Mouse (Mus musculus): ENCODE results near the gene Tex30. TPM values are rescaled to one million over a fixed set of nuclear protein-coding genes. Genes with fewer than 3 reads are reported as not detected.
"Not testable (repeated sequence)": the region's sequence is repeated elsewhere in the genome, so short reads cannot be mapped to it uniquely, and the experiment has no call there.

Tex30 gene
- total and polyA plus RNA-seq, 3 experiments, result 12.8 to 159 (median 65.6) TPM

GRCm38 (mm10) chr1:44046556-44046955, 55.7 kb downstream of the Tex30 start:
- DNase-seq (ENCODE audit: low spot score) (no peak), ATAC-seq (ENCODE audit: extremely low read depth, insufficient number of reproducible peaks, low FRiP score, poor library complexity, severe bottlenecking) (no peak)
- Histone ChIP-seq H3K4me1 (ENCODE audit: insufficient read depth, low read depth, low read length) (peaks cover 2% of the 10 kb centered on the region), H3K27me3 (ENCODE audit: insufficient read depth, low read length) (peaks cover 18% of the 10 kb centered on the region), H3K36me3 (replicated peaks) (no peaks in the 10 kb centered on the region), H3K4me3 (ENCODE audit: low read depth, low read length) (no peak overlapping the region), H3K9me3 (replicated peaks) (no peaks in the 10 kb centered on the region)
- TF ChIP-seq GATA2 (IDR thresholded peaks at IDR 0.05; ENCODE audit: borderline replicate concordance, low read depth, low read length) (no peak), TAL1 (conservative IDR thresholded peaks at IDR 0.05; ENCODE audit: low read depth, low read length) (no peak), POLR2AphosphoS5 (IDR thresholded peaks at IDR 0.05; ENCODE audit: insufficient replicate concordance, low read depth, low read length) (no peak), CTCF (IDR thresholded peaks at IDR 0.05; ENCODE audit: low read depth, low read length) (no peak), GATA1 (IDR thresholded peaks at IDR 0.05; ENCODE audit: borderline replicate concordance, low read length) (no peak)

GRCm38 (mm10) chr1:44045689-44046088, 56.6 kb downstream of the Tex30 start:
- not testable (repeated sequence) for H3K4me1 ChIP-seq (ENCODE audit: insufficient read depth, low read depth, low read length); H3K4me3 ChIP-seq (ENCODE audit: low read depth, low read length); H3K36me3 ChIP-seq (replicated peaks); H3K9me3 ChIP-seq (replicated peaks); ATAC-seq (ENCODE audit: extremely low read depth, insufficient number of reproducible peaks, low FRiP score, poor library complexity, severe bottlenecking); DNase-seq (ENCODE audit: low spot score)
- H3K27me3 ChIP-seq (ENCODE audit: insufficient read depth, low read length), result peaks cover 24% of the 10 kb centered on the region

GRCm38 (mm10) chr1:44042555-44042915, 59.7 kb downstream of the Tex30 start:
- no peak for DNase-seq (ENCODE audit: low spot score)
- H3K27me3 ChIP-seq (ENCODE audit: insufficient read depth, low read length), result peaks cover 30% of the 10 kb centered on the region
- no peaks in the 10 kb centered on the region for H3K36me3 ChIP-seq (replicated peaks)
- TF ChIP-seq GATA2 (IDR thresholded peaks at IDR 0.05; ENCODE audit: borderline replicate concordance, low read depth, low read length) (no peak), TAL1 (conservative IDR thresholded peaks at IDR 0.05; ENCODE audit: low read depth, low read length) (no peak), CTCF (IDR thresholded peaks at IDR 0.05; ENCODE audit: low read depth, low read length) (no peak), GATA1 (IDR thresholded peaks at IDR 0.05; ENCODE audit: borderline replicate concordance, low read length) (no peak), POLR2AphosphoS5 (IDR thresholded peaks at IDR 0.05; ENCODE audit: insufficient replicate concordance, low read depth, low read length) (no peak)
- peaks cover 2% of the 10 kb centered on the region for H3K4me1 ChIP-seq (ENCODE audit: insufficient read depth, low read depth, low read length)
- H3K9me3 ChIP-seq (replicated peaks), result no peaks in the 10 kb centered on the region
- H3K4me3 ChIP-seq (ENCODE audit: low read depth, low read length), result no peak overlapping the region
- no peak for ATAC-seq (ENCODE audit: extremely low read depth, insufficient number of reproducible peaks, low FRiP score, poor library complexity, severe bottlenecking)

- ATAC-seq (ENCODE audit: extremely low read depth, insufficient number of reproducible peaks, low FRiP score, poor library complexity, severe bottlenecking), result no peak
- Histone ChIP-seq H3K9me3 (replicated peaks) (no peaks in the 10 kb centered on the region), H3K27me3 (ENCODE audit: insufficient read depth, low read length) (peaks cover 32% of the 10 kb centered on the region), H3K36me3 (replicated peaks) (no peaks in the 10 kb centered on the region), H3K4me3 (ENCODE audit: low read depth, low read length) (no peak overlapping the region; the same call in 1 of the 2 replicates), H3K4me1 (ENCODE audit: insufficient read depth, low read depth, low read length) (peaks cover 2% of the 10 kb centered on the region)
- TF ChIP-seq TAL1 (conservative IDR thresholded peaks at IDR 0.05; ENCODE audit: low read depth, low read length) (no peak), CTCF (IDR thresholded peaks at IDR 0.05; ENCODE audit: low read depth, low read length) (peak; percentile 78; the same call in 1 of the 2 replicates)
- DNase-seq (ENCODE audit: low spot score), result peak; percentile 63
These were observed 60.3 kb downstream of the Tex30 start for GRCm38 (mm10) chr1:44041797-44042554.

Other genes with a start within 250 kb of the Tex30 start
- 215 and 240 TPM in 2 replicates for gene Tpp2, start 168.8 kb downstream of the Tex30 start, total RNA-seq (2014; fragmentation: Nextera tagmentation)
- 204 and 246 TPM in 2 replicates for gene Tpp2, start 168.8 kb downstream of the Tex30 start, total RNA-seq (2017)
- gene Tpp2, start 168.8 kb downstream of the Tex30 start, polyA plus RNA-seq (2012), result 19.0 and 19.4 TPM in 2 replicates
- gene Mettl21c, start 82.4 kb downstream of the Tex30 start, total RNA-seq (2014; fragmentation: Nextera tagmentation), result not detected in 2 replicates
- gene Mettl21c, start 82.4 kb downstream of the Tex30 start, total RNA-seq (2017), result 0.44 TPM in 1 of 2 replicates, not detected in the other
- not detected in 2 replicates for gene Mettl21c, start 82.4 kb downstream of the Tex30 start, polyA plus RNA-seq (2012)
- not detected in 2 replicates for gene Gm8251, start 40.5 kb downstream of the Tex30 start, total RNA-seq (2014; fragmentation: Nextera tagmentation)
- gene Gm8251, start 40.5 kb downstream of the Tex30 start, total RNA-seq (2017), result 0.22 and 0.29 TPM in 2 replicates
- gene Gm8251, start 40.5 kb downstream of the Tex30 start, polyA plus RNA-seq (2012), result 0.01 TPM in 1 of 2 replicates, not detected in the other
- gene Kdelc1, start 16.4 kb upstream of the Tex30 start, total RNA-seq (2014; fragmentation: Nextera tagmentation), result 65.3 and 67.5 TPM in 2 replicates
- gene Kdelc1, start 16.4 kb upstream of the Tex30 start, total RNA-seq (2017), result 24.2 and 26.2 TPM in 2 replicates
- 5.9 and 7.0 TPM in 2 replicates for gene Kdelc1, start 16.4 kb upstream of the Tex30 start, polyA plus RNA-seq (2012)
- gene Bivm, start 16.5 kb upstream of the Tex30 start, total RNA-seq (2014; fragmentation: Nextera tagmentation), result 68.8 and 70.1 TPM in 2 replicates
- gene Bivm, start 16.5 kb upstream of the Tex30 start, total RNA-seq (2017), result 26.1 and 28.9 TPM in 2 replicates
- gene Bivm, start 16.5 kb upstream of the Tex30 start, polyA plus RNA-seq (2012), result 4.8 and 6.4 TPM in 2 replicates
- gene Ercc5, start 45.3 kb upstream of the Tex30 start, total RNA-seq (2014; fragmentation: Nextera tagmentation), result 45.3 and 49.5 TPM in 2 replicates
- 30.8 and 33.8 TPM in 2 replicates for gene Ercc5, start 45.3 kb upstream of the Tex30 start, total RNA-seq (2017)
- 6.4 and 6.7 TPM in 2 replicates for gene Ercc5, start 45.3 kb upstream of the Tex30 start, polyA plus RNA-seq (2012)
- gene Mettl21e, start 116.5 kb upstream of the Tex30 start, total RNA-seq (2014; fragmentation: Nextera tagmentation), result not detected in 2 replicates
- 0.06 and 0.16 TPM in 2 replicates for gene Mettl21e, start 116.5 kb upstream of the Tex30 start, total RNA-seq (2017)
- not detected in 2 replicates for gene Mettl21e, start 116.5 kb upstream of the Tex30 start, polyA plus RNA-seq (2012)